Mouse (Mus musculus): ENCODE results near the gene Paics.

GRCm38 (mm10) chr5:76922833-76923232 is 28.3 kb upstream of the Paics start:
- TF ChIP-seq POLR2A (IDR thresholded peaks at IDR 0.05; ENCODE audit: low read depth, low read length) (no peak), CTCF (IDR thresholded peaks at IDR 0.05; ENCODE audit: extremely low read depth, insufficient read length, insufficient replicate concordance, low read depth, low read length) (no peak)

All from small intestine, adult 2 months (tissue).